Mouse (Mus musculus) stomach, postnatal 0 days (tissue): Measurements from ENCODE around the gene Abcc8.

ENCODE experiments used
- CTCF ChIP-seq: IDR thresholded peaks from 2 replicates; pipeline ENCODE4 v1.5.1; 2016; ENCODE audit warnings: antibody characterized with exemption, low read depth, mild to moderate bottlenecking, moderate library complexity
- EP300 ChIP-seq: optimal IDR thresholded peaks from 2 replicates; pipeline ENCODE3; 2016; ENCODE audit warnings: antibody characterized with exemption

- TF ChIP-seq CTCF (no peak), EP300 (no peak)
Measured at GRCm38 (mm10) chr7:46111212-46111817, 68.5 kb downstream of the Abcc8 start.
